Mouse (Mus musculus) c-Kit-positive CD71-positive TER-119-negative erythroid progenitor cells, embryonic 14.5 days (primary cell): ENCODE results near the gene Olfml3.

Experiments
- DNase-seq: peaks from one replicate; pipeline ENCODE4 v3.0.0-alpha.2; 2013; ENCODE audit warnings: low read depth

Olfml3 gene

GRCm38 (mm10) chr3:103709470-103710040 is 28.2 kb downstream of the Olfml3 start:
- DNase-seq: no peak

- no peak for DNase-seq
These were observed 32.4 kb downstream of the Olfml3 start for GRCm38 (mm10) chr3:103705426-103705825.

DNA sequence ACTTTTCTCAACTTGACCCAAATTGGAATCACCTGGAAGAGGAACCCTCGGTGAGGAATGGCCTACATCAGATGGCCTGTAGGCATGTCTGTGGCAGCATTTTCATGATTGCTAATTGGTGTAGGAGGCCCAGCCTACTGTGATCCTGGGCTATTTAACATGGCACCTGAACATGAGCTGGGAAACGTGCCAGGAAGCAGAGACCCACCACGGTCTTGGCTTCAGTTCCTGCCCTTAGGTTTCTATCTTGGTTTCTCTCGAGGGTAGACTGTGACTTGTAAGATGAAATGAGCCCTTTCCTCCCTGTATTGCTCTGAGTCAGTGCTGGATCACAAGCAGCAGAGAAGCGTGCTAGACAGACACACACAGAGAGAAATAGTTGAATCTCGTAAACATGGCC is 33.1 kb downstream of the Olfml3 start:
- DNase-seq: no peak

- no peak for DNase-seq
These were observed 41.3 kb downstream of the Olfml3 start for GRCm38 (mm10) chr3:103696388-103696925.

- DNase-seq: no peak
These were observed 42.2 kb downstream of the Olfml3 start for GRCm38 (mm10) chr3:103695556-103695955.

GRCm38 (mm10) chr3:103690506-103690905 is 47.3 kb downstream of the Olfml3 start:
- no peak for DNase-seq

DNA sequence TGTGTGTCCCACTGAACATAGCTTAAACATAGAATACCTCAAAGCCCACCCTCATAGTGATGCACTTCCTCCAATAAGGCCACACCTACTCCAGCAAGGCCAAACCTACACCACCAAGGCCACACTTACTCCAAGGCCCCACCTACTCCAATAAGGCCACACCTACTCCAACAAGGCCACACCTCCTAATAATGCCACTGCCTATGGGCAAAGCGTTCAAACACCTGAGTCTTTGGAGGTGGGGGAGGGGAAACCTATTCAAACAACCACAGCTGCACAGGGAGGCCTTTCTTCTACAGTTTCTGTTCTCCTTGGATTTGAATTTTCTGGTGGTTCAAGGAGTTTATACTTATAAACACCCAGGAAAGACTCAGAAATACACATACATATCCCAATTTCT is 48.8 kb downstream of the Olfml3 start:
- no peak for DNase-seq

DNA sequence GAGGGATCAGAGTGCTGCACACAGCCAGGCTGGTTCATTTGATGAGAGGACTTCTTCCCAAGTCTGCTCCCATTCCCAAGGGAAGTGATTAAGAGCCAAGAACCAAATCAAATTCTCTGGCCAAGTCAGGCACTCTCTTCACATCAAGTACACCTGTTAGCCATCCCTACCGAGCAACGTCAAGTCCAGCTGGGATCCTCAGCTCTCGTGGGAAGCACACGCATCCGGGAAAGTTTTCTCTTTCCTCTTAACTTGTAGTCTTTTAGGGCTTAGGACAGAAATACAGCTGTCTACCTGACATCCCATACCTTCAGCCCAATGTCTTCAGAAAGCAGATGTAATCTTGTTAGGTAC is 53.9 kb downstream of the Olfml3 start:
- no peak for DNase-seq

- no peak for DNase-seq
These were observed 54.4 kb downstream of the Olfml3 start for GRCm38 (mm10) chr3:103683234-103683965.

GRCm38 (mm10) chr3:103682473-103682872 is 55.3 kb downstream of the Olfml3 start:
- DNase-seq: no peak

GRCm38 (mm10) chr3:103678811-103679210 is 59.0 kb downstream of the Olfml3 start:
- DNase-seq: no peak

GRCm38 (mm10) chr3:103672716-103673115 is 65.1 kb downstream of the Olfml3 start:
- DNase-seq: no peak
